Mouse (Mus musculus) adrenal gland, postnatal 10 days (tissue): Measurements from ENCODE around the gene Gsc. TPM values are rescaled to one million over a fixed set of nuclear protein-coding genes. Genes with fewer than 3 reads are reported as not detected.

ENCODE experiments used
- DNase-seq: peaks from one replicate; pipeline ENCODE4 v3.0.0; 2021; ENCODE audit warnings: mixed read lengths
- long read RNA-seq, 2 experiments: library from polyadenylated mRNA; stranded (forward); transcript quantifications; one replicate each; pipeline ENCODE4 v2.0.0; 2021
- total RNA-seq, 2 experiments: library from RNA; stranded (reverse); gene quantifications; 2 replicates each; pipeline ENCODE4 v1.2.3; 2021

Gsc gene
- total RNA-seq, result under 1 TPM in 1 of 2 experiments, not detected in 1; 0.39 TPM
- long read RNA-seq, experiment 1, result 0 reads
- long read RNA-seq, experiment 2, result 0 reads

GRCm38 (mm10) chr12:104472601-104473424 lies at the start of gene Gsc:
Gene Gsc (minus strand): TSS chr12:104473330.
- peak; percentile 53 for DNase-seq

- DNase-seq, result no peak
Observed at GRCm38 (mm10) chr12:104519721-104520120, 46.6 kb upstream of the Gsc start.

GRCm38 (mm10) chr12:104507911-104508310 lies 34.8 kb upstream of the Gsc start:
- DNase-seq, result no peak

GRCm38 (mm10) chr12:104492009-104492408 lies 18.9 kb upstream of the Gsc start:
- no peak for DNase-seq

- no peak for DNase-seq
Observed at GRCm38 (mm10) chr12:104486205-104486604, 13.1 kb upstream of the Gsc start.

- DNase-seq, result no peak
Observed at GRCm38 (mm10) chr12:104485161-104485560, 12.0 kb upstream of the Gsc start.

GRCm38 (mm10) chr12:104481007-104481406 lies 7.9 kb upstream of the Gsc start:
- DNase-seq, result no peak

- no peak for DNase-seq
Observed at GRCm38 (mm10) chr12:104478193-104478592, 5.1 kb upstream of the Gsc start.

- no peak for DNase-seq
Observed at GRCm38 (mm10) chr12:104477501-104477900, 4.4 kb upstream of the Gsc start.

GRCm38 (mm10) chr12:104477066-104477465 lies 3.9 kb upstream of the Gsc start:
- DNase-seq, result no peak

- DNase-seq, result no peak
Observed at GRCm38 (mm10) chr12:104475946-104476345, 2.8 kb upstream of the Gsc start.

GRCm38 (mm10) chr12:104474881-104475740 lies 2.0 kb upstream of the Gsc start:
- DNase-seq, result no peak

GRCm38 (mm10) chr12:104474191-104474871 lies 1.2 kb upstream of the Gsc start:
- DNase-seq, result no peak

GRCm38 (mm10) chr12:104473492-104473891 lies 362 bp upstream of the Gsc start:
- no peak for DNase-seq

GRCm38 (mm10) chr12:104472218-104472525 lies 958 bp downstream of the Gsc start:
- DNase-seq, result no peak

GRCm38 (mm10) chr12:104471351-104472217 lies 1.5 kb downstream of the Gsc start:
- no peak for DNase-seq

GRCm38 (mm10) chr12:104470646-104471045 lies 2.5 kb downstream of the Gsc start:
- DNase-seq, result no peak

GRCm38 (mm10) chr12:104468783-104469182 lies 4.3 kb downstream of the Gsc start:
- no peak for DNase-seq

GRCm38 (mm10) chr12:104467372-104467771 lies 5.8 kb downstream of the Gsc start:
- no peak for DNase-seq

- no peak for DNase-seq
Observed at GRCm38 (mm10) chr12:104466930-104467329, 6.2 kb downstream of the Gsc start.

GRCm38 (mm10) chr12:104461372-104461771 lies 11.8 kb downstream of the Gsc start:
- DNase-seq, result no peak

GRCm38 (mm10) chr12:104459377-104459776 lies 13.8 kb downstream of the Gsc start:
- no peak for DNase-seq
